Mouse (Mus musculus): ENCODE measurements around the gene Ttyh3. TPM values are rescaled to one million over a fixed set of nuclear protein-coding genes. Genes with fewer than 3 reads are reported as not detected.

Ttyh3 gene
- polyA plus RNA-seq, 1 experiment from 2014 or later, result 46.4 TPM

DNA sequence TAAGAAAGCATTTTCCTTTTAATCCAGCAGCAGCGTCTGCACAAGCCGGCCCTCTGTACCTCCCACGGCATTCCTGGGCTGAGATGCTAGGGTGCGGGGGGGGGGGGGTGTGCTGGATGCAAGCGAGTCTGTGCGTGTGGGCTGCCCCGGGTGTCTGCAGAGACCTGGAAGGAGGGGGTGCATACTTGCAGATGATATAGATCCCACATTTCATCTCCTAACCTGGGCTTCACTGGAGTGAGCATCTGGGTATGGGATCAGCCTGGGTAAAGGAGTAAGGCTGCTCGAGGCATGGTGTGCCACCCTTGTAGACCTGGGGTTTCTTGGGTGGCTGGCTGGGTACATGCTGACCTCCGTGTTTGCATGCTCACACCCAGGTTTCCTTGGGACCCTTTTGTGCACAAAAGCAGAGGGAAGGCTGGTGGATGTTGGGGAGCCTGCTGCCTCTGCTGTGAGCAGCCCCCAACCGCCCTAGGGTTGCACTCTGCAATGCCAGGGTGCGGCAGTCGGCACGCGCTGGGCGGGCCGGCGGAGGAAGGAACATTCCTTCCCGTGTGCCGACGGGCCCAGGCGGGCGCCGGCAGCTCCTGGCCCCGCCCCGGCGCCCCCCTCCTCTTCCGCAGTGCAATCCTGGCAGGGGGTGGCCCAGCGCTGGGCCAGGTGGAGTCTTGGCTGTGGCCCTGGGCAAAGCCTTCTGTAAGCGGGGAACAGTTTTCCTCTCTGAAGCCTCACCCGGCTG is 38.4 kb downstream of the Ttyh3 start:
- ATAC-seq (ENCODE audit: low FRiP score), result peak; percentile 7; the same call in 1 of the 2 replicates
- Histone ChIP-seq H3K27ac (ENCODE audit: low read depth, low read length) (peak overlapping the region; percentile 98), H3K4me3 (ENCODE audit: low read depth, low read length) (peak overlapping the region; percentile 75), H3K9ac (ENCODE audit: low read length) (peak overlapping the region; percentile 94), H3K27me3 (ENCODE audit: control insufficient read depth, insufficient read depth, low read length) (peaks cover 5% of the 10 kb centered on the region; the same call in 1 of the 2 replicates), H3K9me3 (ENCODE audit: control insufficient read depth, low read length) (no peaks in the 10 kb centered on the region), H3K4me1 (ENCODE audit: control insufficient read depth, insufficient read depth, low read length) (peaks cover 51% of the 10 kb centered on the region), H3K36me3 (ENCODE audit: control insufficient read depth, insufficient read depth, low read length) (peaks cover 20% of the 10 kb centered on the region), H3K4me2 (peak overlapping the region; percentile 47)
- DNase-seq (ENCODE audit: low spot score, missing footprints), result peak; percentile 97
- 1% methylated on average over 28 of the region's 30 CpGs for WGBS

- DNase-seq (ENCODE audit: low spot score, missing footprints), result peak; percentile 92
- Histone ChIP-seq H3K4me1 (ENCODE audit: control insufficient read depth, insufficient read depth, low read length) (peaks cover 53% of the 10 kb centered on the region), H3K9ac (ENCODE audit: low read length) (peak overlapping the region; percentile 94), H3K9me3 (ENCODE audit: control insufficient read depth, low read length) (no peaks in the 10 kb centered on the region), H3K36me3 (ENCODE audit: control insufficient read depth, insufficient read depth, low read length) (peaks cover 19% of the 10 kb centered on the region), H3K27ac (ENCODE audit: low read depth, low read length) (peak overlapping the region; percentile 98), H3K4me3 (ENCODE audit: low read depth, low read length) (peak overlapping the region; percentile 75), H3K27me3 (ENCODE audit: control insufficient read depth, insufficient read depth, low read length) (peaks cover 5% of the 10 kb centered on the region; the same call in 1 of the 2 replicates), H3K4me2 (peak overlapping the region; percentile 47)
- ATAC-seq (ENCODE audit: low FRiP score), result no peak
- 7% methylated on average over 13 of the region's 13 CpGs for WGBS
These were observed 39.1 kb downstream of the Ttyh3 start for GRCm38 (mm10) chr5:140609511-140610272.

DNA sequence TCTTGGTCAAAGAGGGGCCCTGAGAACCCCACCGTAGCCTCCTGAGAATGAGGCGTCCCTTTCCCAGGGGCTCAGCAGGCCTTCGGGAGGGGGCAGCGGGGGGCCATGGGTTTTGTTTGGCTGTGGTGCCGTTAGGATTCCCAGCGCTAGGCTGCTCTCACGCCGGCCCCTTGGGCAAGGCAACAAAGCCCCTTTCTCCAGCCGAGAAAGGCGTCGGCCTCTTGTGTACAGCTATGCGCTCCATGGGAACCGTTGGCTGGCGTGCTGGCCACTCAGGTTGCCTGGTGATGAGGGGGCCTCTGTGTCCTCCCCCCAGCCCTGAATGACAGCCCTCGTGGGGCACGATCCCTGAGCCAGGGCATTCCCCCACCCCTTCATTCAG is 40.2 kb downstream of the Ttyh3 start:
- under 1% methylated on average over 16 of the region's 16 CpGs for whole genome bisulfite sequencing
- peaks cover 8% of the 10 kb centered on the region; the same call in 1 of the 2 replicates for H3K36me3 ChIP-seq (ENCODE audit: control insufficient read depth, insufficient read depth, low read length)
- H3K4me2 ChIP-seq, result peak overlapping the region; percentile 47
- H3K4me3 ChIP-seq (ENCODE audit: low read depth, low read length), result peak overlapping the region; percentile 75
- peak overlapping the region; percentile 98 for H3K27ac ChIP-seq (ENCODE audit: low read depth, low read length)
- H3K4me1 ChIP-seq (ENCODE audit: control insufficient read depth, insufficient read depth, low read length), result peaks cover 48% of the 10 kb centered on the region
- H3K27me3 ChIP-seq (ENCODE audit: control insufficient read depth, insufficient read depth, low read length), result peaks cover 5% of the 10 kb centered on the region; the same call in 1 of the 2 replicates
- no peaks in the 10 kb centered on the region for H3K9me3 ChIP-seq (ENCODE audit: control insufficient read depth, low read length)
- DNase-seq (ENCODE audit: low spot score, missing footprints) (peak; percentile 94), ATAC-seq (ENCODE audit: low FRiP score) (peak; percentile 15)
- H3K9ac ChIP-seq (ENCODE audit: low read length), result peak overlapping the region; percentile 94

DNA sequence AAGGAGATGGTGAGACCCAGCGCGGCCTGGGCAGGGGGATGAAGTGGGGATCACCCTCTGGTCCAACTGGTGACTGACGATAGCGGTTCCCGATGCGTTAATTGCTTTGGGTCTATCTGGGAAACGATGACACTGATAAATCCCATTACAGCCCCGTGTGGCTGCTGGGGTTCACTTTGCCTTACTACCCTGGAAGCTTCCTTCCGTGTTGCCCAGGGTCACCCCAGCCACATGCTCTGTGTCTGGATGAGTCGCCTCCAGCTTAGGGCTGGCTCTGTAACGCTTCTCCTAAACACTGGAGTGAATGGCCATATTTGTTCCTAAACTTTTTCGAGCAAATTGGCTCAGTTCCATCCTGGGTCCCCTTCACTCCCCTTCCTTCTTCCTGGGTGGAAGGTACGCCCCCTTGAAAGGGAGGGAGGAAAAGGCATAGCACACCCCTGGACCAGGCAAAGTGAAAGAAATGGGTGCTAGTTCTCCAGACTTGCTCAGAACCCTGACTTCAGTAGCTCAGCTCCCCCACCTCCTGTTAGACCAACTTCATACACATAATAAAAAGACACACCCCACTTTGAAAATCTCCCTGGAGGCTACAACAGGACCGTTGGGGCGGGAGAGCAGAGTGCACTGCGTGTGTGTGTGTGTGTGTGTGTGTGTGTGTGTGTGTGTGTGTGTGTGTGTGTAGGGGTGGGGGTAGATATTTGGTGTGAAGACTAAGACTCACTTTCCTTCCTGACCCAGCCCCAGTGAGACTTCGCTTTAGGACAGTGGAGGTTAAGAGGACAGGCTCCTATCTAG is 40.8 kb downstream of the Ttyh3 start:
- peaks cover 48% of the 10 kb centered on the region for H3K4me1 ChIP-seq (ENCODE audit: control insufficient read depth, insufficient read depth, low read length)
- no peaks in the 10 kb centered on the region for H3K9me3 ChIP-seq (ENCODE audit: control insufficient read depth, low read length)
- H3K9ac ChIP-seq (ENCODE audit: low read length), result peak overlapping the region; percentile 94
- H3K4me2 ChIP-seq, result peak overlapping the region; percentile 47
- peaks cover 5% of the 10 kb centered on the region; the same call in 1 of the 2 replicates for H3K27me3 ChIP-seq (ENCODE audit: control insufficient read depth, insufficient read depth, low read length)
- DNase-seq (ENCODE audit: low spot score, missing footprints), result peak; percentile 94
- no peak for ATAC-seq (ENCODE audit: low FRiP score)
- 1% methylated on average over 17 of the region's 17 CpGs for WGBS
- H3K27ac ChIP-seq (ENCODE audit: low read depth, low read length), result peak overlapping the region; percentile 98
- peak overlapping the region; percentile 75 for H3K4me3 ChIP-seq (ENCODE audit: low read depth, low read length)
- H3K36me3 ChIP-seq (ENCODE audit: control insufficient read depth, insufficient read depth, low read length), result peaks cover 7% of the 10 kb centered on the region; the same call in 1 of the 2 replicates

- peak within 1 kb of the TSS; percentile 94 for H3K9ac ChIP-seq (ENCODE audit: low read length)
- H3K27me3 ChIP-seq (ENCODE audit: control insufficient read depth, insufficient read depth, low read length), result peaks cover 5% of the 10 kb centered on the region; the same call in 1 of the 2 replicates
- peak within 1 kb of the TSS; percentile 98 for H3K27ac ChIP-seq (ENCODE audit: low read depth, low read length)
- peak within 1 kb of the TSS; percentile 47 for H3K4me2 ChIP-seq
- WGBS, result under 1% methylated on average over 91 of the region's 91 CpGs
- H3K9me3 ChIP-seq (ENCODE audit: control insufficient read depth, low read length), result no peaks in the 10 kb centered on the region
- peaks cover 42% of the 10 kb centered on the region for H3K4me1 ChIP-seq (ENCODE audit: control insufficient read depth, insufficient read depth, low read length)
- peak; percentile 99 for DNase-seq (ENCODE audit: low spot score, missing footprints)
- ATAC-seq (ENCODE audit: low FRiP score), result peak; percentile 69
- H3K4me3 ChIP-seq (ENCODE audit: low read depth, low read length), result peak within 1 kb of the TSS; percentile 75
- no peaks in the 10 kb centered on the region for H3K36me3 ChIP-seq (ENCODE audit: control insufficient read depth, insufficient read depth, low read length)
These were observed 41.6 kb downstream of the Ttyh3 start, which contains the start of gene Lfng for GRCm38 (mm10) chr5:140607001-140607835. TSS of gene Lfng (plus strand) at chr5:140607320.

GRCm38 (mm10) chr5:140606386-140606785 is 42.4 kb downstream of the Ttyh3 start:
- no peak for ATAC-seq (ENCODE audit: low FRiP score)
- DNase-seq (ENCODE audit: low spot score, missing footprints), result no peak
- H3K9ac ChIP-seq (ENCODE audit: low read length), result peak overlapping the region; percentile 52
- H3K36me3 ChIP-seq (ENCODE audit: control insufficient read depth, insufficient read depth, low read length), result no peaks in the 10 kb centered on the region
- H3K9me3 ChIP-seq (ENCODE audit: control insufficient read depth, low read length), result no peaks in the 10 kb centered on the region
- peak overlapping the region; percentile 47 for H3K4me2 ChIP-seq
- peaks cover 5% of the 10 kb centered on the region; the same call in 1 of the 2 replicates for H3K27me3 ChIP-seq (ENCODE audit: control insufficient read depth, insufficient read depth, low read length)
- H3K27ac ChIP-seq (ENCODE audit: low read depth, low read length), result 0 out of 2 replicates have a peak overlapping the region, but pooled peaks have one; percentile 11
- under 1% methylated on average over 23 of the region's 23 CpGs for WGBS
- peaks cover 34% of the 10 kb centered on the region for H3K4me1 ChIP-seq (ENCODE audit: control insufficient read depth, insufficient read depth, low read length)
- H3K4me3 ChIP-seq (ENCODE audit: low read depth, low read length), result peak overlapping the region; percentile 75

DNA sequence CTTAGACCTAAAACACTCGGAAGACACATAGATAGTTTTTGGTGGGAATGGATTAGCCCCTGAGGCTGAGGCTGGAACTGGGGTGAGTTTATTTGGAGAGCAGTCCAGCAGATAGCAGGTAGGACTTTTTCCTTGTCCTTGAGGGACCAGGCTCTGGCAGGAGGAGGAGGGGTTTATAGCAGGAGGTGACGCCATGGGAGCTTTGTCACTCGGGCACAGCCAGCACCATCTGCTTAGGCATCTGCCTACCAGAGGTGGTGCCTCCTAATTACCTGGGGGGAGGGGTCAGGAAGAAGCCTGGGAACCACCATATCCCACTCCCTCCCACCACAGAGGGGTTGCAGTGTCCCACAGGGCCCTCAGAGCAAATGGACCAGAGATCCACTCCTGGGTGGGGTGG is 43.6 kb downstream of the Ttyh3 start:
- Histone ChIP-seq H3K9ac (ENCODE audit: low read length) (no peak overlapping the region), H3K27me3 (ENCODE audit: control insufficient read depth, insufficient read depth, low read length) (peaks cover 5% of the 10 kb centered on the region; the same call in 1 of the 2 replicates), H3K4me1 (ENCODE audit: control insufficient read depth, insufficient read depth, low read length) (peaks cover 25% of the 10 kb centered on the region), H3K4me2 (no peak overlapping the region), H3K4me3 (ENCODE audit: low read depth, low read length) (no peak overlapping the region), H3K9me3 (ENCODE audit: control insufficient read depth, low read length) (no peaks in the 10 kb centered on the region), H3K36me3 (ENCODE audit: control insufficient read depth, insufficient read depth, low read length) (no peaks in the 10 kb centered on the region), H3K27ac (ENCODE audit: low read depth, low read length) (no peak overlapping the region)
- 21% methylated on average over 3 of the region's 3 CpGs for WGBS
- no peak for ATAC-seq (ENCODE audit: low FRiP score)
- no peak for DNase-seq (ENCODE audit: low spot score, missing footprints)

- Histone ChIP-seq H3K9me3 (ENCODE audit: control insufficient read depth, low read length) (no peaks in the 10 kb centered on the region), H3K4me2 (no peak overlapping the region), H3K27me3 (ENCODE audit: control insufficient read depth, insufficient read depth, low read length) (peaks cover 5% of the 10 kb centered on the region; the same call in 1 of the 2 replicates), H3K36me3 (ENCODE audit: control insufficient read depth, insufficient read depth, low read length) (no peaks in the 10 kb centered on the region), H3K4me1 (ENCODE audit: control insufficient read depth, insufficient read depth, low read length) (peaks cover 24% of the 10 kb centered on the region), H3K27ac (ENCODE audit: low read depth, low read length) (no peak overlapping the region), H3K4me3 (ENCODE audit: low read depth, low read length) (no peak overlapping the region), H3K9ac (ENCODE audit: low read length) (no peak overlapping the region)
- no peak for DNase-seq (ENCODE audit: low spot score, missing footprints)
- WGBS, result 80% methylated on average over 8 of the region's 8 CpGs
- ATAC-seq (ENCODE audit: low FRiP score), result no peak
These were observed 44.4 kb downstream of the Ttyh3 start for GRCm38 (mm10) chr5:140604386-140604785.

Data from midbrain, embryonic 11.5 days (tissue).